Mouse (Mus musculus) intestine, postnatal 0 days (tissue): Measurements from ENCODE around the gene Zfp661. TPM values are rescaled to one million over a fixed set of nuclear protein-coding genes. Genes with fewer than 3 reads are reported as not detected.
A peak's percentile ranks its signal among the peaks of the same experiment; 100 is the strongest.

Experiments
- ATAC-seq: fragments of 200-750 bp; cut with Nextera tagmentation; 2 replicates; pipeline ENCODE4 v1.8.0; 2017; ENCODE audit warnings: mild to moderate bottlenecking, moderate TSS enrichment, moderate library complexity
- H3K27ac ChIP-seq: fragments of 300-500 bp; sonication (generic); 2 replicates; pipeline ENCODE4 v1.5.1; 2014; ENCODE audit warnings: mild to moderate bottlenecking, low read depth, low read length, moderate library complexity
- H3K27me3 ChIP-seq: fragments of 300-500 bp; sonication (generic); replicated peaks from 2 replicates; pipeline ENCODE4 v1.6.1; 2014; ENCODE audit warnings: low read length, mixed read lengths; ENCODE audit not compliant: control insufficient read depth, insufficient read depth
- H3K36me3 ChIP-seq: fragments of 300-500 bp; sonication (generic); 2 replicates; pipeline ENCODE4 v1.6.1; 2014; ENCODE audit warnings: mild to moderate bottlenecking, moderate library complexity; ENCODE audit not compliant: control insufficient read depth, insufficient read depth
- H3K4me1 ChIP-seq: fragments of 300-500 bp; sonication (generic); replicated peaks from 2 replicates; pipeline ENCODE4 v1.6.1; 2014; ENCODE audit warnings: antibody characterized with exemption, low read length, mixed read lengths; ENCODE audit not compliant: control insufficient read depth, insufficient read depth
- H3K4me2 ChIP-seq: fragments of 300-500 bp; sonication (generic); replicated peaks from 2 replicates; pipeline ENCODE4 v1.6.1; 2014; ENCODE audit warnings: low read depth, mild to moderate bottlenecking, moderate library complexity
- H3K4me3 ChIP-seq: fragments of 300-500 bp; sonication (generic); 2 replicates; pipeline ENCODE4 v1.5.1; 2014; ENCODE audit warnings: low read depth, low read length
- H3K9ac ChIP-seq: fragments of 300-500 bp; sonication (generic); 2 replicates; pipeline ENCODE4 v1.6.1; 2014; ENCODE audit warnings: mild to moderate bottlenecking, low read depth, low read length
- H3K9me3 ChIP-seq: fragments of 300-500 bp; sonication (generic); 2 replicates; pipeline ENCODE4 v1.6.1; 2016; ENCODE audit warnings: mixed run types; ENCODE audit not compliant: control insufficient read depth
- CTCF ChIP-seq: sonication (generic); IDR thresholded peaks from 2 replicates; pipeline ENCODE4 v1.5.1; 2016; ENCODE audit warnings: low read depth, mild to moderate bottlenecking, control low read depth, antibody characterized with exemption, moderate library complexity
- WGBS: fragments of 180-500 bp; shearing (Covaris S2); extraction: QIAGEN DNeasy Blood & Tissue Kit; methylation state at CpG from one replicate; pipeline ENCODE4 v1.1.7; 2014; 5-methylcytosine and 5-hydroxymethylcytosine counted together
- polyA plus RNA-seq: library from polyadenylated mRNA; unstranded; fragments of >200 nt; fragmentation: Nextera tagmentation; extraction: Ambion mirVana; gene quantifications from 2 replicates; pipeline ENCODE4 v1.2.1, GENCODE M21; 2015

The Zfp661 gene
- polyA plus RNA-seq, 1 experiment from 2014 or later = 1.1 TPM

DNA sequence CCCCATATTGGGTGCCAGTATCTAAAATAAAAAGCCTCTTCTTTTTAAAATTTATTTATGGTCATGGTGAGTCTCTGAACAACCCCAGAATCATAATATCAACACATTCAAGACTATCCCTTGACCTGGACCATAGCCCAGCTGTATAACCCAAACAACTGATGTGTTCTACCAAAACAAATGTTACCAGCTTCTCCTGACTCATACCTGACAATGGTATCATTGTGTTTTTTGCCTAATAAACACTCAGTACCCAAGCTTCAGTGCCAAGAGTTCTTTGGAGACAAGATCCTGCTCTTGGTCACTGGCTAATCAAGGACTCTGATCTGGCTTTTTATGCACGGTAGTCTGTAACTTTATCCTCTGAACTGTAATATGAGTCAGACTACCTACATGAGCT lies 13.6 kb downstream of the Zfp661 start:
- no peak overlapping the region for H3K9ac ChIP-seq
- H3K27me3 ChIP-seq = no peaks in the 10 kb centered on the region
- no peak overlapping the region for H3K4me3 ChIP-seq
- TF ChIP-seq CTCF = no peak
- no peaks in the 10 kb centered on the region for H3K4me1 ChIP-seq
- H3K4me2 ChIP-seq = no peak overlapping the region
- no peaks in the 10 kb centered on the region for H3K9me3 ChIP-seq
- no peak for ATAC-seq
- WGBS = 57% methylated on average over 1 of the region's 1 CpGs
- H3K27ac ChIP-seq = no peak overlapping the region
- peaks cover 23% of the 10 kb centered on the region for H3K36me3 ChIP-seq

DNA sequence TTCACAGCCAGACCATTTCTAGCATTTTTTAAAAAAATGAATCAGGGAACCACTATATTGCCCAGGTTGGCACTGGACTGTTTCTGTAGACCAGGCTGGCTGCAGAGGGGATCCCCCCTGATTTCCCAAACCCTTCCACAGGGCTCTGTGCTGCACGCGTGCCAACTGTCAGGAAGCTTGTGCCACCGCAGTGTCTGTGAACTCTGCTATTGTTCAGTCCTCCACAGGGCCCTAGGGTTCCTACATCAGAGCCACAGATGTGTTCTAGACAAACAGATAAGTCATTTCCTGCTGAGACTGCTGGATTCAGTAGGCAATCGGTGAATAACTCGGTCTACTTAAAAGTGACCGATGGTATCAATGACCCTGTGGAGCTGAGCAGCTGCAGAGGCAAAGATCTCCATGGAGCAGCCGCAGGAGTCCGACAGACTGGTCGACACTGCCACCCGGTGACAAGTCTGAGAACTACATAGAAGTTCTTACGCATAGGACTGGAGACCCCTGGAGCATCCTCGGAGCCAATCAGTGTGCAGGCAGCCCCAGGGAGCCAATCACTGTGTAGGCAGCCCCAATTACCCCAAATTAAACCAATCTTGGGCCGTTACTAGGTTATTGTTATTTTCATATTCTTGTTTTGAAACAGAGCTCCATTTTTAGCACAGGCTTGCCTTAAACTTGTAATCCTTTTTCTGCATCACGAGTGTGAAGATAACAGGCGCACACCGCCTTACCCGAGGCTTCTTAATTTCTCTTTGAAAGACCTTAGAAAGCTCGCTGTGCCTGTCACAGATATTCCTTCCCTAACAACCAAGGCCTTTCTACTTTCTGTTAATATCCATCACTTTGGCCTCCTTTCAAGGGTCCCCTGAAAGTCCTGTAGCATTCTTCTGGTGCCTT lies 27.6 kb downstream of the Zfp661 start:
- no peak overlapping the region for H3K9ac ChIP-seq
- no peaks in the 10 kb centered on the region for H3K4me1 ChIP-seq
- no peaks in the 10 kb centered on the region for H3K36me3 ChIP-seq
- ATAC-seq = peak; percentile 69
- TF ChIP-seq CTCF = peak; percentile 91
- no peaks in the 10 kb centered on the region for H3K9me3 ChIP-seq
- no peak overlapping the region for H3K4me3 ChIP-seq
- no peaks in the 10 kb centered on the region for H3K27me3 ChIP-seq
- no peak overlapping the region; the same call in 1 of the 2 replicates for H3K4me2 ChIP-seq
- 19% methylated on average over 18 of the region's 18 CpGs for WGBS
- no peak overlapping the region for H3K27ac ChIP-seq

DNA sequence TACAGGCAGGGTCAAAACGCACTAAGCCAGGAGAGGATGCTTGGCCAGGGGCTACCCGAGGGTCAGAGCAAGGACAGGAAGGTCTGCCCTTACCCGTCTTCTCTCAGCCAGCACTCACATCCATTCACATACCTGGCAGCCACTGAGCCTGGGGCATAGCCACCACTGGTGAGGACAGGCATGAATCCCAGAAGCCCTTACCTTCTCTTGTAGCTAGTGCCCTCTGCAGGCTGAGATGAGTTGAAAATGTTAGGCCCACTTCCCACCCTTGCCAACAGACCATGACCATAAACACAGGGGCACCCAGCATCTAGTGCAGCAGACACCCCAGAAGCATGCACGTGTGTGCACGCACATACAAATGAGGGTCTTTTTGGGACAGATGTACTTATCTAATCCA lies 35.8 kb downstream of the Zfp661 start:
- Histone ChIP-seq H3K27me3 (no peaks in the 10 kb centered on the region), H3K9ac (no peak overlapping the region), H3K4me2 (no peak overlapping the region), H3K9me3 (no peaks in the 10 kb centered on the region), H3K4me3 (no peak overlapping the region), H3K27ac (no peak overlapping the region), H3K4me1 (no peaks in the 10 kb centered on the region), H3K36me3 (no peaks in the 10 kb centered on the region)
- peak; percentile 61 for TF ChIP-seq CTCF
- 48% methylated on average over 5 of the region's 5 CpGs for WGBS
- no peak for ATAC-seq

GRCm38 (mm10) chr2:127550446-127550845 lies 36.4 kb downstream of the Zfp661 start:
- no peak overlapping the region for H3K27ac ChIP-seq
- H3K4me2 ChIP-seq = no peak overlapping the region
- ATAC-seq = no peak
- H3K9me3 ChIP-seq = no peaks in the 10 kb centered on the region
- no peak for TF ChIP-seq CTCF
- no peak overlapping the region for H3K4me3 ChIP-seq
- H3K9ac ChIP-seq = no peak overlapping the region
- H3K27me3 ChIP-seq = no peaks in the 10 kb centered on the region
- no peaks in the 10 kb centered on the region for H3K36me3 ChIP-seq
- 52% methylated on average over 1 of the region's 1 CpGs for WGBS
- no peaks in the 10 kb centered on the region for H3K4me1 ChIP-seq

DNA sequence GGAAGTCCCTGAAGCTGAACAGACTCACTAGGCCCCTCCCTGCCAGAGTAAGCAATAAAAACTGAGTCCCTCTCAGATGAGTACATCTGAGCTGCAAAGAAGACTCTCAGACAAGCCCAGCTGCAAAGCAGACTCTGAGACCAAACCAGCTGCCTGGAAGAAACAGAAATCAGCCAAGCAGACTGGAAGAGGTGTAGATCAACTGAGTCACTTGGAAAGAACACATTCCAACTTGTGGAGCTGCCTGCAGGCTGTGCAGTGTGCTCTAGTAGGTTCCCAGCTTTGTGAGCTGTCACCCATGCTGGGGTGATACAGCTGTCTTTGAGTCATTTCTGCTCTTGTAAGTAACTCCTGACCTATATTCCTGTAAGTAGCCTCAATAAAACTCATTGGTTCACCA lies 37.2 kb downstream of the Zfp661 start:
- no peaks in the 10 kb centered on the region for H3K27me3 ChIP-seq
- H3K36me3 ChIP-seq = no peaks in the 10 kb centered on the region
- H3K27ac ChIP-seq = no peak overlapping the region
- H3K4me1 ChIP-seq = no peaks in the 10 kb centered on the region
- ATAC-seq = no peak
- no peak overlapping the region for H3K4me2 ChIP-seq
- H3K4me3 ChIP-seq = no peak overlapping the region
- no peak for TF ChIP-seq CTCF
- H3K9ac ChIP-seq = no peak overlapping the region
- no peaks in the 10 kb centered on the region for H3K9me3 ChIP-seq

DNA sequence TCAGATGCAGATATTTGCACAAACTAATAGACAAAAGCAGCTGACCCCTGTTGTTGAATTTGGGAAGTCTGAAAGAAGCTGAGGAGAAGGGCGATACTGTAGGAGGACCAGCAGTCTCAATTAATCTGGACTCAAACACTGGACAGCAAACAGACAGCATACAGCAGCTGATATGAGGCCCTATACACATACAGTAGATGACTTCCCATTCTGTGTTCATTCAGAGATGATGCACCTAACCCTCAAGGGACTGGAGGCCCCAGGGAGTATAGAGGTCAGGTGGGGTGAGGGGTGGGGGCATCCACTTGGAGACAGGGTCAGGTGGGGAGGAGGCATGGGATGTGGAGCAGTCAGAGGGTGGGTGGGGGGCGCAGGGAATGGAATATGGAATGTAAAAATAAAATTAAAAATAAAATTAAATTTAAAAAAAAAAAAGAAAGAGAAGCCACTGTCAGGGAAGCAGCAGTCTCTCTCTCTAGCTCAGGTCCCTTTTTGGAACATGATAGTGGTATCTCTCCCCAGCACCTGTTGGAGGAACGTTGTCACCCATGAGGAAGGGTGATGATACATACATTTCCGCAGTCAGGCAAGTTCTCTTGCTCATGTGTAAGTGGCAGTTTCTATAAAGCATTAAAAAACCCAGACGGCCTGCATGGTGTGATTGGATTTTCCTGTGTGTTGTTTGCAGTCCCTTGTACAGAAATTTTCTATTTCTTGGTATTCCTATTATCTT lies 38.4 kb downstream of the Zfp661 start:
- Histone ChIP-seq H3K9me3 (no peaks in the 10 kb centered on the region), H3K36me3 (no peaks in the 10 kb centered on the region), H3K4me3 (no peak overlapping the region), H3K27me3 (no peaks in the 10 kb centered on the region), H3K27ac (no peak overlapping the region), H3K9ac (no peak overlapping the region), H3K4me2 (no peak overlapping the region), H3K4me1 (no peaks in the 10 kb centered on the region)
- 79% methylated on average over 5 of the region's 5 CpGs for WGBS
- no peak for ATAC-seq
- no peak for TF ChIP-seq CTCF
